Mouse (Mus musculus) myocyte (in vitro differentiated cells): ENCODE results near the gene Gm16506. TPM values are rescaled to one million over a fixed set of nuclear protein-coding genes. Genes with fewer than 3 reads are reported as not detected.
"Not testable (repeated sequence)": the region's sequence is repeated elsewhere in the genome, so short reads cannot be mapped to it uniquely, and the experiment has no call there.

Source experiments
- H3K27me3 ChIP-seq: one replicate; pipeline ENCODE4 v1.6.1; 2011; ENCODE audit not compliant: control insufficient read depth, insufficient read depth, insufficient read length
- H3K36me3 ChIP-seq: one replicate; pipeline ENCODE4 v1.6.1; 2011; ENCODE audit not compliant: control insufficient read depth, insufficient read depth
- H3K4me2 ChIP-seq: one replicate; pipeline ENCODE4 v1.6.1; 2011; ENCODE audit warnings: low read depth, control low read depth
- H3K4me3 ChIP-seq: one replicate; pipeline ENCODE4 v1.5.1; 2011; ENCODE audit warnings: mild to moderate bottlenecking, control low read depth, moderate library complexity
- H3K79me2 ChIP-seq: one replicate; pipeline ENCODE4 v1.6.1; 2011; ENCODE audit not compliant: control insufficient read depth, insufficient read depth
- H3ac ChIP-seq: one replicate; pipeline ENCODE4 v1.6.1; 2011; ENCODE audit not compliant: control insufficient read depth, insufficient read length
- polyA plus RNA-seq: library from polyadenylated mRNA; unstranded; fragments of >200 nt; fragmentation: generic; extraction: Trizol; gene quantifications from one replicate; pipeline ENCODE4 v1.2.1, GENCODE M21; 2012; ENCODE audit warnings: missing spikeins

Gm16506 gene
- polyA plus RNA-seq: not detected

GRCm38 (mm10) chr14:43727385-43727784 is at the start of gene Gm16506:
Gene Gm16506, minus strand, starts transcription at chr14:43727485.
- H3K36me3 ChIP-seq, H3K27me3 ChIP-seq, H3K4me2 ChIP-seq, H3ac ChIP-seq, H3K4me3 ChIP-seq, H3K79me2 ChIP-seq: not testable (repeated sequence)

- not testable (repeated sequence) for H3K4me2 ChIP-seq, H3ac ChIP-seq, H3K27me3 ChIP-seq, H3K36me3 ChIP-seq, H3K79me2 ChIP-seq, H3K4me3 ChIP-seq
Observed at GRCm38 (mm10) chr14:43747566-43747965, 20.3 kb upstream of the Gm16506 start, which contains the start of gene Gm6526. Gene Gm6526, plus strand, starts transcription at chr14:43747866.

GRCm38 (mm10) chr14:43697621-43698020 is 29.7 kb downstream of the Gm16506 start, which contains the start of gene Gm7324:
Gene Gm7324, plus strand, starts transcription at chr14:43697828.
- H3ac ChIP-seq, H3K4me3 ChIP-seq, H3K36me3 ChIP-seq, H3K4me2 ChIP-seq, H3K79me2 ChIP-seq, H3K27me3 ChIP-seq: not testable (repeated sequence)

GRCm38 (mm10) chr14:43677099-43677498 is 50.2 kb downstream of the Gm16506 start, which contains the start of gene Gm8165:
Gene Gm8165, minus strand, starts transcription at chr14:43677199.
- H3K36me3 ChIP-seq, H3K4me2 ChIP-seq, H3K79me2 ChIP-seq, H3K27me3 ChIP-seq, H3ac ChIP-seq, H3K4me3 ChIP-seq: not testable (repeated sequence)

Other genes starting within 250 kb of the Gm16506 start
- gene Gm5799, start 183.9 kb downstream of the Gm16506 start, polyA plus RNA-seq: 0.06 TPM
- gene Gm17654, start 148.3 kb downstream of the Gm16506 start, polyA plus RNA-seq: not detected
- not detected for gene Gm10375, start 119.5 kb downstream of the Gm16506 start, polyA plus RNA-seq
- not detected for gene Gm8165, start 50.3 kb downstream of the Gm16506 start, polyA plus RNA-seq
- 0.40 TPM for gene Gm7324, start 29.7 kb downstream of the Gm16506 start, polyA plus RNA-seq
- not detected for gene Gm6526, start 20.4 kb upstream of the Gm16506 start, polyA plus RNA-seq
- gene Gm8180, start 57.3 kb upstream of the Gm16506 start, polyA plus RNA-seq: not detected
- gene Ear1, start 148.0 kb upstream of the Gm16506 start, polyA plus RNA-seq: not detected
- gene Ear10, start 196.1 kb upstream of the Gm16506 start, polyA plus RNA-seq: not detected
- gene Gm8113, start 197.9 kb upstream of the Gm16506 start, polyA plus RNA-seq: 0.30 TPM
- not detected for gene Ang5, start 229.6 kb upstream of the Gm16506 start, polyA plus RNA-seq